Mouse (Mus musculus) stomach, embryonic 14.5 days (tissue): ENCODE measurements at regions not wholly inside any gene's neighbourhood (a gene's known extent, or its start where the extent isn't known, plus 50 kb on each side); places are given as distances from the start of the nearest gene placed in this dataset.

ENCODE experiments used
- ATAC-seq: fragments of 200-750 bp; cut with Nextera tagmentation; 2 replicates; pipeline ENCODE4 v1.8.0; 2017; ENCODE audit warnings: low read depth, moderate TSS enrichment; ENCODE audit not compliant: insufficient number of reproducible peaks, insufficient read depth, low FRiP score
- H3K27ac ChIP-seq: fragments of 300-500 bp; sonication (generic); 2 replicates; pipeline ENCODE4 v1.5.1; 2014; ENCODE audit warnings: mild to moderate bottlenecking, low read length, moderate library complexity, mixed read lengths
- H3K27me3 ChIP-seq: fragments of 300-500 bp; sonication (generic); 2 replicates; pipeline ENCODE4 v1.6.1; 2014; ENCODE audit warnings: low read length, control low read depth, mixed read lengths; ENCODE audit not compliant: control insufficient read depth, insufficient read depth
- H3K36me3 ChIP-seq: fragments of 300-500 bp; sonication (generic); 2 replicates; pipeline ENCODE4 v1.6.1; 2014; ENCODE audit warnings: mild to moderate bottlenecking, control low read depth, low read length, moderate library complexity, mixed read lengths; ENCODE audit not compliant: control insufficient read depth, insufficient read depth
- H3K4me1 ChIP-seq: fragments of 300-500 bp; sonication (generic); 2 replicates; pipeline ENCODE4 v1.6.1; 2014; ENCODE audit warnings: low read length, control low read depth, mixed read lengths; ENCODE audit not compliant: control insufficient read depth, insufficient read depth
- H3K4me2 ChIP-seq: fragments of 300-500 bp; sonication (generic); replicated peaks from 2 replicates; pipeline ENCODE4 v1.6.1; 2014; ENCODE audit warnings: low read depth, low read length, control low read depth
- H3K4me3 ChIP-seq: fragments of 300-500 bp; sonication (generic); 2 replicates; pipeline ENCODE4 v1.5.1; 2014; ENCODE audit warnings: low read depth, low read length, control low read depth
- H3K9ac ChIP-seq: fragments of 300-500 bp; sonication (generic); replicated peaks from 2 replicates; pipeline ENCODE4 v1.6.1; 2014; ENCODE audit warnings: low read depth, mild to moderate bottlenecking, control low read depth, low read length, moderate library complexity, mixed read lengths
- H3K9me3 ChIP-seq: fragments of 300-500 bp; sonication (generic); 2 replicates; pipeline ENCODE4 v1.6.1; 2016; ENCODE audit warnings: low read depth, low read length, control low read depth; ENCODE audit not compliant: control insufficient read depth
- WGBS: fragments of 180-500 bp; shearing (Covaris S2); extraction: QIAGEN DNeasy Blood & Tissue Kit; methylation state at CpG from one replicate; pipeline ENCODE4 v1.1.7; 2014; 5-methylcytosine and 5-hydroxymethylcytosine counted together

- Histone ChIP-seq H3K4me3 (no peak overlapping the region), H3K27ac (no peak overlapping the region), H3K4me1 (no peaks in the 10 kb centered on the region), H3K27me3 (no peaks in the 10 kb centered on the region), H3K36me3 (no peaks in the 10 kb centered on the region), H3K9ac (no peak overlapping the region), H3K9me3 (no peaks in the 10 kb centered on the region), H3K4me2 (no peak overlapping the region)
- 64% methylated on average over 10 of the region's 10 CpGs for WGBS
- ATAC-seq, result no peak
Measured at GRCm38 (mm10) chr6:117099871-117100270, 68.5 kb upstream of the Cxcl12 start.

GRCm38 (mm10) chr6:117102693-117103092, 65.6 kb upstream of the Cxcl12 start:
- WGBS, result 60% methylated on average over 4 of the region's 4 CpGs
- H3K9me3 ChIP-seq, result no peaks in the 10 kb centered on the region
- H3K4me2 ChIP-seq, result no peak overlapping the region
- H3K36me3 ChIP-seq, result no peaks in the 10 kb centered on the region
- no peak overlapping the region for H3K9ac ChIP-seq
- H3K4me1 ChIP-seq, result peaks cover 3% of the 10 kb centered on the region; the same call in 1 of the 2 replicates
- no peak overlapping the region for H3K4me3 ChIP-seq
- no peak for ATAC-seq
- no peaks in the 10 kb centered on the region for H3K27me3 ChIP-seq
- H3K27ac ChIP-seq, result no peak overlapping the region

- ATAC-seq, result no peak
- WGBS, result 77% methylated on average over 6 of the region's 6 CpGs
Measured at GRCm38 (mm10) chr6:117104047-117104446, 64.3 kb upstream of the Cxcl12 start.

GRCm38 (mm10) chr6:117104463-117104862, 63.9 kb upstream of the Cxcl12 start:
- no peaks in the 10 kb centered on the region for H3K36me3 ChIP-seq
- no peak overlapping the region for H3K27ac ChIP-seq
- WGBS, result 72% methylated on average over 2 of the region's 2 CpGs
- no peaks in the 10 kb centered on the region for H3K27me3 ChIP-seq
- no peaks in the 10 kb centered on the region for H3K9me3 ChIP-seq
- no peak overlapping the region for H3K4me2 ChIP-seq
- no peak for ATAC-seq
- peaks cover 3% of the 10 kb centered on the region; the same call in 1 of the 2 replicates for H3K4me1 ChIP-seq
- no peak overlapping the region for H3K9ac ChIP-seq
- H3K4me3 ChIP-seq, result no peak overlapping the region

More at GRCm38 (mm10) chr6:117104047-117104446, 64.3 kb upstream of the Cxcl12 start:
- H3K9ac ChIP-seq, result no peak overlapping the region
- peaks cover 3% of the 10 kb centered on the region; the same call in 1 of the 2 replicates for H3K4me1 ChIP-seq
- no peak overlapping the region for H3K4me3 ChIP-seq
- H3K36me3 ChIP-seq, result no peaks in the 10 kb centered on the region
- no peak overlapping the region for H3K27ac ChIP-seq
- H3K27me3 ChIP-seq, result no peaks in the 10 kb centered on the region
- no peak overlapping the region for H3K4me2 ChIP-seq
- H3K9me3 ChIP-seq, result no peaks in the 10 kb centered on the region

- Histone ChIP-seq H3K9me3 (no peaks in the 10 kb centered on the region), H3K27me3 (no peaks in the 10 kb centered on the region), H3K4me2 (no peak overlapping the region), H3K36me3 (no peaks in the 10 kb centered on the region), H3K9ac (no peak overlapping the region), H3K4me1 (peaks cover 3% of the 10 kb centered on the region; the same call in 1 of the 2 replicates), H3K4me3 (no peak overlapping the region), H3K27ac (no peak overlapping the region; the same call in 1 of the 2 replicates)
- 32% methylated on average over 6 of the region's 6 CpGs for WGBS
- ATAC-seq, result peak; percentile 58; the same call in 1 of the 2 replicates
Measured at GRCm38 (mm10) chr6:117105182-117105589, 63.1 kb upstream of the Cxcl12 start.

GRCm38 (mm10) chr6:117110291-117110690, 58.0 kb upstream of the Cxcl12 start:
- no peak overlapping the region for H3K9ac ChIP-seq
- H3K9me3 ChIP-seq, result no peaks in the 10 kb centered on the region
- no peaks in the 10 kb centered on the region for H3K27me3 ChIP-seq
- H3K36me3 ChIP-seq, result no peaks in the 10 kb centered on the region
- no peak overlapping the region for H3K4me3 ChIP-seq
- H3K4me1 ChIP-seq, result peaks cover 3% of the 10 kb centered on the region; the same call in 1 of the 2 replicates
- H3K4me2 ChIP-seq, result no peak overlapping the region
- no peak overlapping the region for H3K27ac ChIP-seq
- 43% methylated on average over 3 of the region's 3 CpGs for WGBS
- no peak for ATAC-seq

GRCm38 (mm10) chr6:117114859-117115258, 53.5 kb upstream of the Cxcl12 start:
- 67% methylated on average over 8 of the region's 8 CpGs for WGBS
- Histone ChIP-seq H3K4me2 (no peak overlapping the region), H3K9me3 (no peaks in the 10 kb centered on the region), H3K4me3 (no peak overlapping the region), H3K36me3 (no peaks in the 10 kb centered on the region), H3K27ac (no peak overlapping the region), H3K4me1 (no peaks in the 10 kb centered on the region), H3K9ac (no peak overlapping the region), H3K27me3 (no peaks in the 10 kb centered on the region)
- ATAC-seq, result no peak

- Histone ChIP-seq H3K27ac (no peak overlapping the region), H3K4me1 (no peaks in the 10 kb centered on the region), H3K4me2 (no peak overlapping the region), H3K9me3 (no peaks in the 10 kb centered on the region), H3K27me3 (no peaks in the 10 kb centered on the region), H3K36me3 (no peaks in the 10 kb centered on the region), H3K9ac (no peak overlapping the region), H3K4me3 (no peak overlapping the region)
- 83% methylated on average over 3 of the region's 3 CpGs for WGBS
- ATAC-seq, result no peak
Measured at GRCm38 (mm10) chr6:117118081-117118480, 50.3 kb upstream of the Cxcl12 start.
